Mouse (Mus musculus): ENCODE data around the gene Chn1. TPM values are rescaled to one million over a fixed set of nuclear protein-coding genes. Genes with fewer than 3 reads are reported as not detected.

Chn1 gene
- polyA plus RNA-seq, 1 experiment from 2014 or later: 53.7 TPM

DNA sequence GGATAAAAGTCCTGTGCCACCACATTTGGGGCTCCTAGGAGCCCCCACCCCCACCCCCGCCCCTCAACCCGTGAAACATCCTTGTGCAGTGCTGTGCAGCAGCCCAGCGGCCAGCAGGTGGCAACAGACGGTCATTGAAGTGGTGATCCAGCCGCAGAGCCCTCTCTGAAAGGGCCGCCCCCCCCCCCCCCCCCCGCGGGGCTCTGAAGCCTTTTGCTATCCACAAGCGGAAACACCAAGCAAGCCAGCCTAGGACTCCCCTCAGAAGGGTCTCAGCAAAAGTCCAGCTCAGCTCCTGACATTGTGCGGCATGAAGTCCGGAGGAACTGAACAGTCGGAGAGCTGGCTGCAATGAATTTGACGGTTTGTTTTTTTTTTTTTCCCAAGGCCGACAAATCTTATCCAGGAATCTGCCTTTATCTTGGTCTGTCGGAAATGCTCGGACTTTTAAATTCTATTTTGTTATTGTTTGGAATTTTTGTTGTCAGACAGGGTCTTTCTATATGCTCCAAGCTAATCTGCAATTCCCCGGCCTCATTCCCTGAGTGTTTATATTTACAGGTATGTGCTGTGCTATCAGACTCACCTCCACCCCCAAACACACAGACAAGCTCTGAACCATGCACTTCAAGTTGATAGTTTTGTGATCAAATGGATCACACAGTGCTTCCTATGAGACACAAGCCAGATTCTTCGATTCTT lies 190.3 kb downstream of the Chn1 start:
- peak; percentile 77 for ATAC-seq (ENCODE audit: low read depth)
- Histone ChIP-seq H3K4me1 (replicated peaks; ENCODE audit: control insufficient read depth, insufficient read depth, low read length) (peaks cover 13% of the 10 kb centered on the region), H3K9me3 (ENCODE audit: control insufficient read depth, low read length) (no peaks in the 10 kb centered on the region), H3K27ac (ENCODE audit: low read length) (peak overlapping the region; percentile 60), H3K9ac (ENCODE audit: low read length) (peak overlapping the region; percentile 71), H3K4me2 (ENCODE audit: low read depth, low read length) (peak overlapping the region; percentile 78), H3K27me3 (ENCODE audit: control insufficient read depth, insufficient read depth, low read depth, low read length) (no peaks in the 10 kb centered on the region), H3K4me3 (ENCODE audit: low read length) (peak overlapping the region; percentile 51), H3K36me3 (ENCODE audit: control insufficient read depth, insufficient read depth, low read length) (no peaks in the 10 kb centered on the region)
- 1% methylated on average over 17 of the region's 18 CpGs for WGBS

DNA sequence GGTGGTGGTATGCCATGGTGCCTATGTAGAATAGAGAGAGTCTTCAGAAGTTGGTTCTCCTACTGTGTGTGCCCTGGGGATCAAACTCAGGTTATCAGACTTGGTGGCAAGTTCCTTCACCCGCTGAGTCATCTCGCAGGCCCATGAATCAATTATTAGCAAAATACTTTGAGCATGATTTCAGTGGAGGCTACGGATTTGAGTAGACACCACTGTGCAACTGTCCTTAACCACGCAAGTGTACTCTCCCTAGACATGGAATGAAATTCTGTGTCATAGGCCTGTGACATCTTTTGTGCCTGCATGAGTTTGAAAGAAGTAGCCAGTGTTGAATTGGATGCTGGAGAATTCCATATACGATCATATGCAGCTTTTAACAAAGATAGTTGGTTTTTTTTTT lies 194.4 kb downstream of the Chn1 start:
- H3K27ac ChIP-seq (ENCODE audit: low read length): no peak overlapping the region
- no peaks in the 10 kb centered on the region for H3K27me3 ChIP-seq (ENCODE audit: control insufficient read depth, insufficient read depth, low read depth, low read length)
- no peaks in the 10 kb centered on the region for H3K36me3 ChIP-seq (ENCODE audit: control insufficient read depth, insufficient read depth, low read length)
- WGBS: 88% methylated on average over 5 of the region's 5 CpGs
- H3K4me3 ChIP-seq (ENCODE audit: low read length): no peak overlapping the region
- no peak for ATAC-seq (ENCODE audit: low read depth)
- H3K4me1 ChIP-seq (replicated peaks; ENCODE audit: control insufficient read depth, insufficient read depth, low read length): no peaks in the 10 kb centered on the region
- H3K9ac ChIP-seq (ENCODE audit: low read length): no peak overlapping the region
- no peaks in the 10 kb centered on the region for H3K9me3 ChIP-seq (ENCODE audit: control insufficient read depth, low read length)
- H3K4me2 ChIP-seq (ENCODE audit: low read depth, low read length): no peak overlapping the region

DNA sequence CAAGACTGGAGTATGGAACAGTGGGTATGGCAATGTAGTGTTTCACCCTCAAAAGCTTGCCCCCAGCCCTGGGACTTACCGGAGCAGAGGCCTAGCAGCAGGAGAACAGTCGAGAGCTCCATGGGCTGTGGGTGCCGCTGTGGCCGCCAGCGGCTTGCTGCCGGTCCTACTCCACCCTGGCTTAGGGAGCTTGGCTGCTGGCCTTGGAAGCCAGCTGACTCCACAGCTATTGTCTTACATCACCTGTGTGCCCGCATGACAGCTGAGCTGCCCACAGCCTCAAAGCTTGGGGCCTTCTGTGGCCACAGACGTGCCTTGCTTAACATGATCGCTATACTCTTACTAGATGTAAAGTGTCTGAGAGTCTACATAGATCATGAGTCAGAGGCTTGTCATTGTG lies 195.0 kb downstream of the Chn1 start, which contains the start of gene Chrna1:
Gene Chrna1, minus strand, starts transcription at position 173 of the 400 bp plus-strand sequence.
- H3K9me3 ChIP-seq (ENCODE audit: control insufficient read depth, low read length): no peaks in the 10 kb centered on the region
- H3K36me3 ChIP-seq (ENCODE audit: control insufficient read depth, insufficient read depth, low read length): no peaks in the 10 kb centered on the region
- no peaks in the 10 kb centered on the region for H3K27me3 ChIP-seq (ENCODE audit: control insufficient read depth, insufficient read depth, low read depth, low read length)
- ATAC-seq (ENCODE audit: low read depth): no peak
- H3K9ac ChIP-seq (ENCODE audit: low read length): no peak within 1 kb of the TSS
- H3K4me1 ChIP-seq (replicated peaks; ENCODE audit: control insufficient read depth, insufficient read depth, low read length): no peaks in the 10 kb centered on the region
- H3K4me2 ChIP-seq (ENCODE audit: low read depth, low read length): no peak within 1 kb of the TSS
- H3K27ac ChIP-seq (ENCODE audit: low read length): no peak within 1 kb of the TSS
- no peak within 1 kb of the TSS for H3K4me3 ChIP-seq (ENCODE audit: low read length)
- WGBS: 88% methylated on average over 9 of the region's 9 CpGs

DNA sequence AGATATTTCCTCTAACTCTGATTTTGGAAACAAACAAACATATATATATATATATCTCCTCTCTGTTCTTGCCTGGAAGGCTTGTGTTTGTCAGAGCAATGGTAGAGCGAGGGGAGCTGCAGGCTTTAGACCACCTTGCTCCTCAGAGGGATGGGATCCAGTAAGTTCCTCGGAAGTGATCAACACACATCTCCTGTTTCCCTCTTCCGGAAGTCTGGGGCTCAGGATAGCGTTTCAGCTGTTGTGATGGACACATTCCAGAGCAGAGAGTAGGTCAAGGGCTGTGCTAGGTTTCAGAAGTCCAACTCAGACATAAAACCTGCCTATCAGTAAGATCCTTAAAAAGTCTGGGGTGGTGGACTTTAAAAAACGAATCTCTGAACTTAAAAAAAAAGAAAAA lies 196.0 kb downstream of the Chn1 start:
- no peaks in the 10 kb centered on the region for H3K9me3 ChIP-seq (ENCODE audit: control insufficient read depth, low read length)
- no peaks in the 10 kb centered on the region for H3K36me3 ChIP-seq (ENCODE audit: control insufficient read depth, insufficient read depth, low read length)
- H3K4me2 ChIP-seq (ENCODE audit: low read depth, low read length): no peak overlapping the region
- 37% methylated on average over 5 of the region's 5 CpGs for WGBS
- no peaks in the 10 kb centered on the region for H3K4me1 ChIP-seq (replicated peaks; ENCODE audit: control insufficient read depth, insufficient read depth, low read length)
- H3K9ac ChIP-seq (ENCODE audit: low read length): no peak overlapping the region
- no peak for ATAC-seq (ENCODE audit: low read depth)
- no peak overlapping the region for H3K27ac ChIP-seq (ENCODE audit: low read length)
- H3K4me3 ChIP-seq (ENCODE audit: low read length): no peak overlapping the region
- H3K27me3 ChIP-seq (ENCODE audit: control insufficient read depth, insufficient read depth, low read depth, low read length): no peaks in the 10 kb centered on the region

DNA sequence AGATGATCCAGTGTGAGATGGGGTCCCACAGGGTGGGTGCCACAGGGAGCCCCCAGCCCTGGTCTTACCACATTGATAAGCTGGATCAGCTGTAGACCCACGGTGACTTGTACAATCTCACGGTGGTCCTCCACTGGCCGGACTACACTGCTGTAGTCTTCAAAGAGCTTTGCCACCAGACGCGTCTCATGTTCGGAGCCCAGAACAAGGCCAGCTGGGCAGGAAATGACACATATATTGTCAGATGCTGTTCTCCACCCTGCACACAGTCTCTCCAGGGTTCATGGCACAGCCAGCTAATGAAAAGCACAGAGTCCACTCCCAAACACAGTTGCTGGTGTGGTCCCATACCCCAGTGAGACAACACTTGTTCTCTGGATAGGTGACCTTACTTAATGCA lies 200.7 kb downstream of the Chn1 start:
- H3K4me3 ChIP-seq (ENCODE audit: low read length): no peak overlapping the region
- H3K4me2 ChIP-seq (ENCODE audit: low read depth, low read length): no peak overlapping the region
- no peaks in the 10 kb centered on the region for H3K9me3 ChIP-seq (ENCODE audit: control insufficient read depth, low read length)
- no peaks in the 10 kb centered on the region for H3K36me3 ChIP-seq (ENCODE audit: control insufficient read depth, insufficient read depth, low read length)
- H3K4me1 ChIP-seq (replicated peaks; ENCODE audit: control insufficient read depth, insufficient read depth, low read length): no peaks in the 10 kb centered on the region
- no peak overlapping the region for H3K9ac ChIP-seq (ENCODE audit: low read length)
- H3K27me3 ChIP-seq (ENCODE audit: control insufficient read depth, insufficient read depth, low read depth, low read length): no peaks in the 10 kb centered on the region
- 69% methylated on average over 6 of the region's 6 CpGs for WGBS
- no peak overlapping the region for H3K27ac ChIP-seq (ENCODE audit: low read length)
- ATAC-seq (ENCODE audit: low read depth): no peak

DNA sequence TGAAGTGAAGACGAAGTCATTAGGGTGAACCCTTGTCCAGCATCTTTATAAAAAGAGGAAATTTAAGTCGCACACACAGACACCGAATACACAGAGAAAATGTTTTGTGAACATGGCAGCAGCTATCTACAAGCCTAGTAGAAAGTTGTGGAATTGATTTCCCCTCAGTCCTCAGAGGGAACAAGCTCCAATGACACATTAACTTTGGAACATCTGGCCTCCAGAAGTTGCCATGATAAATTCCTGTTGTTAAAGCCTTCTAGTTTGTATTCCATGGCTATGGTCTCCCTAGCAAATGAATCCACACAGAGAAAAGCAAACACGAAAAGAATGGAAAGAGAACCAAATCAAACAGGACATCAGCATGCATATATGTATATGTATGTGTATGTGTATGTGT lies 201.6 kb downstream of the Chn1 start:
- Histone ChIP-seq H3K9ac (ENCODE audit: low read length) (no peak overlapping the region), H3K27ac (ENCODE audit: low read length) (no peak overlapping the region), H3K27me3 (ENCODE audit: control insufficient read depth, insufficient read depth, low read depth, low read length) (no peaks in the 10 kb centered on the region), H3K36me3 (ENCODE audit: control insufficient read depth, insufficient read depth, low read length) (no peaks in the 10 kb centered on the region), H3K4me2 (ENCODE audit: low read depth, low read length) (no peak overlapping the region), H3K4me1 (replicated peaks; ENCODE audit: control insufficient read depth, insufficient read depth, low read length) (no peaks in the 10 kb centered on the region), H3K9me3 (ENCODE audit: control insufficient read depth, low read length) (no peaks in the 10 kb centered on the region), H3K4me3 (ENCODE audit: low read length) (no peak overlapping the region)
- 89% methylated on average over 4 of the region's 4 CpGs for WGBS
- ATAC-seq (ENCODE audit: low read depth): no peak

DNA sequence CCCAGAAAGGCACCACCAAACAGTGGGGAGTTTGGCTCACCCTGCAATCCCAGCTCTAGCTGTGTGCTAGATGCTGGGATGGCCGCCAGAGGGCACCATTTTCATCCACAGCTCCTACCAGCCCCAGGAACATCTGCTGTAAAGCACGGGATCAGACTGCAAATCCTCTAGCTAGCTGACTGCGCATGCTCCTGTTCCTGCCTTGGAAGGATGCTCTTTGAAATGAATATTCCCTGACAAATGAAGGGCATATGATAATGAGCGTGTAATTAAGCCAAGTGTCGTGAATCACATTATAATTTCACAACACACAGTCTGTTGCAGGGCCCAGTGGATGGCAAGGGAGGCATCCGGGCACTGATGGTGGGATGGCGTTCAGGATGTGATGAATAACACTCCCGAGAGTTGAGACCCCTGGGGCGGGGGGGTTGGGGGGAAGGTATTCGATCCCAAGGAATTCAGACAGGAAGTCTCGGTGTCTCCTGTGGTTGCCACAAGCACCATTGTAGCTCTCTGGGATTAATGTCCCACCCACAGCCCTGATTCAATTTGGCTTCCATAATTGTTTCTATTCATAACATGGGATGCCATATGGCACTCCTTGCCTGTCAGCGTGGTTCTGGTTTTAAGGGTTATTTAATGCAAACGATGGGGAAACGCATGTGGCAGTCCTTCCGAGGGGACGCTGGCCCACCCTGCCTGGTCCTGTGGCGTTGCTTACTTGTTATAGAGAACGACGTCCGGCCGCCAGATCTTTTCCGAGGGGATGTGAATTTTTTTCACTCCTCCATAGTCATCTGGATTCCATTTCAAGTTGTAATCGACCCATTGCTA lies 202.4 kb downstream of the Chn1 start:
- H3K36me3 ChIP-seq (ENCODE audit: control insufficient read depth, insufficient read depth, low read length): no peaks in the 10 kb centered on the region
- H3K4me3 ChIP-seq (ENCODE audit: low read length): 0 out of 2 replicates have a peak overlapping the region, but pooled peaks have one; percentile 3
- H3K4me1 ChIP-seq (replicated peaks; ENCODE audit: control insufficient read depth, insufficient read depth, low read length): no peaks in the 10 kb centered on the region
- no peak overlapping the region for H3K27ac ChIP-seq (ENCODE audit: low read length)
- H3K4me2 ChIP-seq (ENCODE audit: low read depth, low read length): peak overlapping the region; percentile 41
- H3K9me3 ChIP-seq (ENCODE audit: control insufficient read depth, low read length): no peaks in the 10 kb centered on the region
- ATAC-seq (ENCODE audit: low read depth): peak; percentile 72
- no peak overlapping the region for H3K9ac ChIP-seq (ENCODE audit: low read length)
- no peaks in the 10 kb centered on the region for H3K27me3 ChIP-seq (ENCODE audit: control insufficient read depth, insufficient read depth, low read depth, low read length)
- 41% methylated on average over 23 of the region's 23 CpGs for WGBS

DNA sequence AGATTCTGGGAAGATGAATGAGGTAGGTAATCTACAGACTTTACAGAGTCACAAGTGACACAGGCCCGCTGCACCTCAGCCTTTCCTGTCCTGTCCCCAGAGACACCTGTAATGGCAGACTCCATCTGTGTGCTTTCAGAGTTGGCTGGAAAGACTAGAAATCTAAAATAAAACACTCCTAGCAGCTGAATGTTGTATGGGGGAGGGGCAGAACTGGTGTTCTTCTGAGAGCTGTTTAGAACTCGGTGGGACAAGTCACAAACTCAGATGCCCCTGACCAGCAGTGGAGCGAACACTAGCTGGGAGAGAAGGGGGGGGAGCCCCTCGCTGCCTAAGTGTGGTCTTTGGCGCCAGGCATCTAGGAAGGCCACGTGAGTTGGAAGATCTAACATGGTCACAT lies 203.2 kb downstream of the Chn1 start:
- H3K9me3 ChIP-seq (ENCODE audit: control insufficient read depth, low read length): no peaks in the 10 kb centered on the region
- H3K36me3 ChIP-seq (ENCODE audit: control insufficient read depth, insufficient read depth, low read length): no peaks in the 10 kb centered on the region
- no peak overlapping the region for H3K4me3 ChIP-seq (ENCODE audit: low read length)
- H3K27ac ChIP-seq (ENCODE audit: low read length): no peak overlapping the region
- no peak overlapping the region for H3K9ac ChIP-seq (ENCODE audit: low read length)
- H3K4me2 ChIP-seq (ENCODE audit: low read depth, low read length): no peak overlapping the region
- no peaks in the 10 kb centered on the region for H3K4me1 ChIP-seq (replicated peaks; ENCODE audit: control insufficient read depth, insufficient read depth, low read length)
- no peak for ATAC-seq (ENCODE audit: low read depth)
- WGBS: 66% methylated on average over 6 of the region's 6 CpGs
- H3K27me3 ChIP-seq (ENCODE audit: control insufficient read depth, insufficient read depth, low read depth, low read length): no peaks in the 10 kb centered on the region

DNA sequence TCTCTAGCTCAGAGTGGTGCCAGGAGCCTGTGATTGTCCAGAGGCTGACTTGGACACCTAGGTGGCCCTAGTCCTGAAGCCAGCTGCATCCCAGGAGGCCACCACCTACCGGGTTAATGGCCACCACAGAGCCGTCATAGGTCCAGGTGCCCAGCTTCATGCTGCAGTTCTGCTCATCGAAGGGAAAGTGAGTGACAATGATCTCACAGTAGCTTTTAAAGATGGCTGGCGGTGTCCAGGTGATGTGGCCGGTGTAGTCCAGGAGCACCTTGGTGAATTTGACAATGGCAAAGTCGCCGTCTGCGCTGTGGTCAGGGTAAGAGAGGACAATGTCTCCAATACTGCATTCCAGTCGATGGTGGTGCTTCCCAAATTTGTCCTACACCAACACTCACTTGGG lies 203.8 kb downstream of the Chn1 start:
- Histone ChIP-seq H3K36me3 (ENCODE audit: control insufficient read depth, insufficient read depth, low read length) (no peaks in the 10 kb centered on the region), H3K27me3 (ENCODE audit: control insufficient read depth, insufficient read depth, low read depth, low read length) (no peaks in the 10 kb centered on the region), H3K4me1 (replicated peaks; ENCODE audit: control insufficient read depth, insufficient read depth, low read length) (no peaks in the 10 kb centered on the region), H3K4me3 (ENCODE audit: low read length) (no peak overlapping the region), H3K9me3 (ENCODE audit: control insufficient read depth, low read length) (no peaks in the 10 kb centered on the region), H3K4me2 (ENCODE audit: low read depth, low read length) (no peak overlapping the region), H3K27ac (ENCODE audit: low read length) (no peak overlapping the region), H3K9ac (ENCODE audit: low read length) (no peak overlapping the region)
- WGBS: 87% methylated on average over 9 of the region's 9 CpGs
- no peak for ATAC-seq (ENCODE audit: low read depth)

All from lung, embryonic 16.5 days (tissue).